Mouse (Mus musculus) heart, postnatal 0 days (tissue): ENCODE data around the gene B9d2. TPM values are rescaled to one million over a fixed set of nuclear protein-coding genes. Genes with fewer than 3 reads are reported as not detected.

Experiments
- ATAC-seq: fragments of 200-750 bp; cut with Nextera tagmentation; 2 replicates; pipeline ENCODE4 v1.8.0; 2017; ENCODE audit warnings: low read depth, moderate number of reproducible peaks, moderate library complexity; ENCODE audit not compliant: insufficient read depth
- DNase-seq: peaks from one replicate; pipeline ENCODE4 v3.0.0-alpha.2; 2016; ENCODE audit warnings: low spot score
- H3K27ac ChIP-seq: fragments of 300-500 bp; sonication (generic); 2 replicates; pipeline ENCODE4 v1.5.1; 2014; ENCODE audit warnings: low read depth, mild to moderate bottlenecking
- H3K27me3 ChIP-seq: fragments of 300-500 bp; sonication (generic); 2 replicates; pipeline ENCODE4 v1.6.1; 2014; ENCODE audit warnings: low read length, mixed read lengths; ENCODE audit not compliant: control insufficient read depth, insufficient read depth
- H3K36me3 ChIP-seq: fragments of 300-500 bp; sonication (generic); replicated peaks from 2 replicates; pipeline ENCODE4 v1.6.1; 2014; ENCODE audit warnings: low read length, mixed read lengths; ENCODE audit not compliant: control insufficient read depth, insufficient read depth
- H3K4me1 ChIP-seq: fragments of 300-500 bp; sonication (generic); 2 replicates; pipeline ENCODE4 v1.6.1; 2014; ENCODE audit warnings: antibody characterized with exemption; ENCODE audit not compliant: control insufficient read depth, insufficient read depth
- H3K4me2 ChIP-seq: fragments of 300-500 bp; sonication (generic); 2 replicates; pipeline ENCODE4 v1.6.1; 2014; ENCODE audit warnings: low read depth, mild to moderate bottlenecking, low read length, moderate library complexity
- H3K4me3 ChIP-seq: fragments of 300-500 bp; sonication (generic); 2 replicates; pipeline ENCODE4 v1.5.1; 2014; ENCODE audit warnings: low read depth, low read length
- H3K9ac ChIP-seq: fragments of 300-500 bp; sonication (generic); replicated peaks from 2 replicates; pipeline ENCODE4 v1.6.1; 2014; ENCODE audit warnings: low read depth, low read length, mixed read lengths
- H3K9me3 ChIP-seq: fragments of 300-500 bp; sonication (generic); replicated peaks from 2 replicates; pipeline ENCODE4 v1.6.1; 2016; ENCODE audit warnings: low read length; ENCODE audit not compliant: control insufficient read depth
- CTCF ChIP-seq: IDR thresholded peaks from 2 replicates; pipeline ENCODE4 v1.5.1; 2016; ENCODE audit warnings: antibody characterized with exemption, control low read depth, low read depth
- EP300 ChIP-seq: IDR thresholded peaks from 2 replicates; pipeline ENCODE4 v1.6.1; 2016; ENCODE audit warnings: antibody characterized with exemption, low read depth
- WGBS: fragments of 180-500 bp; shearing (Covaris S2); extraction: QIAGEN DNeasy Blood & Tissue Kit; methylation state at CpG from one replicate; pipeline ENCODE4 v1.1.7; 2014; 5-methylcytosine and 5-hydroxymethylcytosine counted together
- polyA plus RNA-seq: library from polyadenylated mRNA; unstranded; fragments of >200 nt; fragmentation: Nextera tagmentation; extraction: Ambion mirVana; gene quantifications from 2 replicates; pipeline ENCODE4 v1.2.1, GENCODE M21; 2015
- total RNA-seq: library from RNA; depleted of rRNA; stranded (reverse); fragments of >200 nt; gene quantifications from 2 replicates; pipeline ENCODE4 v1.2.3, GENCODE M21; 2014; ENCODE audit warnings: low replicate concordance; rRNA removed

B9d2 gene
- total RNA-seq: 5.0 and 11.4 TPM in 2 replicates
- 26.5 and 26.7 TPM in 2 replicates for polyA plus RNA-seq

- no peaks in the 10 kb centered on the region for H3K9me3 ChIP-seq
- peaks cover 16% of the 10 kb centered on the region; the same call in 1 of the 2 replicates for H3K4me1 ChIP-seq
- H3K27me3 ChIP-seq: peaks cover 2% of the 10 kb centered on the region; the same call in 1 of the 2 replicates
- peak within 1 kb of the TSS; percentile 64 for H3K4me3 ChIP-seq
- peak within 1 kb of the TSS; percentile 65 for H3K4me2 ChIP-seq
- TF ChIP-seq CTCF (no peak), EP300 (peak; percentile 51; the same call in 1 of the 2 replicates)
- ATAC-seq (peak; percentile 95), DNase-seq (peak; percentile 96)
- peak within 1 kb of the TSS; percentile 59 for H3K9ac ChIP-seq
- H3K27ac ChIP-seq: peak within 1 kb of the TSS; percentile 87
- under 1% methylated on average over 46 of the region's 46 CpGs for WGBS
- no peaks in the 10 kb centered on the region for H3K36me3 ChIP-seq
Measured at GRCm38 (mm10) chr7:25680514-25681258, at the start of gene B9d2. Gene B9d2 (plus strand): TSS chr7:25680780.

GRCm38 (mm10) chr7:25632679-25633078, 47.9 kb upstream of the B9d2 start:
- Histone ChIP-seq H3K9ac (no peak overlapping the region), H3K27me3 (no peaks in the 10 kb centered on the region), H3K4me1 (no peaks in the 10 kb centered on the region; the same call in 1 of the 2 replicates), H3K36me3 (peaks cover 33% of the 10 kb centered on the region), H3K4me3 (no peak overlapping the region), H3K27ac (no peak overlapping the region), H3K4me2 (no peak overlapping the region), H3K9me3 (no peaks in the 10 kb centered on the region)
- TF ChIP-seq CTCF (no peak), EP300 (no peak)
- no peak for DNase-seq
- no peak for ATAC-seq
- WGBS: 86% methylated on average over 5 of the region's 5 CpGs

- peaks cover 17% of the 10 kb centered on the region for H3K36me3 ChIP-seq
- no peaks in the 10 kb centered on the region for H3K27me3 ChIP-seq
- H3K4me1 ChIP-seq: no peaks in the 10 kb centered on the region
- no peak overlapping the region for H3K27ac ChIP-seq
- no peak overlapping the region for H3K4me3 ChIP-seq
- ATAC-seq (no peak), DNase-seq (no peak)
- H3K9ac ChIP-seq: no peak overlapping the region
- TF ChIP-seq CTCF (no peak), EP300 (no peak)
- H3K9me3 ChIP-seq: no peaks in the 10 kb centered on the region
- no peak overlapping the region for H3K4me2 ChIP-seq
- 14% methylated on average over 3 of the region's 3 CpGs for WGBS
Measured at GRCm38 (mm10) chr7:25636373-25636772, 44.2 kb upstream of the B9d2 start.

GRCm38 (mm10) chr7:25637099-25637498, 43.5 kb upstream of the B9d2 start:
- ATAC-seq: no peak
- H3K27me3 ChIP-seq: no peaks in the 10 kb centered on the region
- no peaks in the 10 kb centered on the region for H3K9me3 ChIP-seq
- no peaks in the 10 kb centered on the region for H3K4me1 ChIP-seq
- H3K4me2 ChIP-seq: no peak overlapping the region
- TF ChIP-seq EP300: no peak
- TF ChIP-seq CTCF: no peak
- peaks cover 14% of the 10 kb centered on the region for H3K36me3 ChIP-seq
- WGBS: 79% methylated on average over 5 of the region's 5 CpGs
- no peak for DNase-seq
- H3K9ac ChIP-seq: no peak overlapping the region
- H3K4me3 ChIP-seq: no peak overlapping the region
- no peak overlapping the region for H3K27ac ChIP-seq

GRCm38 (mm10) chr7:25639754-25640153, 40.8 kb upstream of the B9d2 start:
- DNase-seq: no peak
- Histone ChIP-seq H3K4me3 (no peak overlapping the region), H3K36me3 (peaks cover 9% of the 10 kb centered on the region), H3K9ac (no peak overlapping the region), H3K4me2 (no peak overlapping the region), H3K4me1 (no peaks in the 10 kb centered on the region), H3K27ac (no peak overlapping the region), H3K27me3 (no peaks in the 10 kb centered on the region), H3K9me3 (no peaks in the 10 kb centered on the region)
- WGBS: 95% methylated on average over 4 of the region's 4 CpGs
- ATAC-seq: no peak
- TF ChIP-seq EP300: no peak
- no peak for TF ChIP-seq CTCF
